Mouse (Mus musculus) cerebellum, postnatal 10 days (tissue): ENCODE results near the gene Nisch.

ENCODE experiments used
- DNase-seq, 2 experiments: peaks; one replicate each; pipeline ENCODE4 v3.0.0; 2021; ENCODE audit warnings: mixed read lengths in 2 of 2

The Nisch gene

GRCm38 (mm10) chr14:31129326-31130235 is 87.2 kb downstream of the Nisch start:
- DNase-seq = peak; percentile 73 to 80

- DNase-seq = peak; percentile 98 to 99
Observed at GRCm38 (mm10) chr14:31128826-31129219, 87.9 kb downstream of the Nisch start, which contains the start of gene Smim4. Gene Smim4, minus strand, starts transcription at chr14:31128956.

- peak; percentile 61 to 70 for DNase-seq
Observed at GRCm38 (mm10) chr14:31128101-31128825, 88.5 kb downstream of the Nisch start.

GRCm38 (mm10) chr14:31126826-31127225 is 89.9 kb downstream of the Nisch start:
- no peak for DNase-seq

- DNase-seq = no peak
Observed at GRCm38 (mm10) chr14:31125106-31126075, 91.4 kb downstream of the Nisch start.
